Mouse (Mus musculus): ENCODE data around the gene Shc1. TPM values are rescaled to one million over a fixed set of nuclear protein-coding genes. Genes with fewer than 3 reads are reported as not detected.

Shc1 gene
- polyA plus RNA-seq, 1 experiment from 2014 or later, result 87.3 TPM

- no peak for ATAC-seq
- under 1% methylated on average over 55 of the region's 56 CpGs for WGBS
- H3K9ac ChIP-seq, result peak overlapping the region; percentile 69
Measured at GRCm38 (mm10) chr3:89391663-89392511, 26.4 kb upstream of the Shc1 start.

DNA sequence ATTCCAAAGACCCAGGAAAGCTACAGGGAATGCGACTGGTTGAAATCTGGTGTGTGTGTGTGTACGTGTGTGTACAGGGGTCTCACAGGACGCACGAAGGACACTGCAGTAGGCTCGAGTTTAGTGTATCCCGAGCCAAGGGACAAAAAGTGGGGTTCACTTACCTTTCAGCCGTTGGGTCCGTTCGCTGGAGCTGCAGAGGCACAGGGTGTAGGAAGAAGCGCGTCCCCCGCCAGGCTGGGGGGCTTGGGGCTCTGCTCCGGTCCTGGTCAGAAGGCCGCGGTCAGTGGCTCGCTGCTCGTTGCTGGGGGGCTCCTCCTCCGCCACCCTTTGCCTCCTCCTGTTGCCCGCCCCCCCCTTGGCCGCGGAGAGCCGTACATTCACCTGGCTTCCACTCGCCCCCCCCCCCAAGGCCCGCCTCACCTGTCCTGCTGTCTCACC, 25.4 kb upstream of the Shc1 start:
- WGBS, result 1% methylated on average over 20 of the region's 24 CpGs
- peaks cover 61% of the 10 kb centered on the region for H3K4me1 ChIP-seq (replicated peaks)

More at GRCm38 (mm10) chr3:89391663-89392511, 26.4 kb upstream of the Shc1 start:
- peak overlapping the region; percentile 92 for H3K4me2 ChIP-seq (replicated peaks)
- no peaks in the 10 kb centered on the region for H3K36me3 ChIP-seq
- H3K27ac ChIP-seq, result peak overlapping the region; percentile 92
- no peaks in the 10 kb centered on the region for H3K9me3 ChIP-seq
- H3K4me1 ChIP-seq (replicated peaks), result peaks cover 69% of the 10 kb centered on the region
- no peaks in the 10 kb centered on the region for H3K27me3 ChIP-seq (replicated peaks)
- H3K4me3 ChIP-seq (replicated peaks), result peak overlapping the region; percentile 61

GRCm38 (mm10) chr3:89393605-89394004, 24.6 kb upstream of the Shc1 start:
- WGBS, result under 1% methylated on average over 15 of the region's 15 CpGs
- Histone ChIP-seq H3K27me3 (replicated peaks) (no peaks in the 10 kb centered on the region), H3K4me3 (replicated peaks) (peak overlapping the region; percentile 61), H3K4me1 (replicated peaks) (peaks cover 55% of the 10 kb centered on the region), H3K9ac (peak overlapping the region; percentile 69), H3K9me3 (no peaks in the 10 kb centered on the region), H3K36me3 (no peaks in the 10 kb centered on the region), H3K4me2 (replicated peaks) (peak overlapping the region; percentile 92), H3K27ac (peak overlapping the region; percentile 93)
- ATAC-seq, result peak; percentile 88

More for the DNA sequence above, 25.4 kb upstream of the Shc1 start:
- ATAC-seq, result no peak
- peak overlapping the region; percentile 92 for H3K27ac ChIP-seq
- no peaks in the 10 kb centered on the region for H3K9me3 ChIP-seq
- no peaks in the 10 kb centered on the region for H3K36me3 ChIP-seq
- peak overlapping the region; percentile 69 for H3K9ac ChIP-seq
- H3K4me3 ChIP-seq (replicated peaks), result peak overlapping the region; percentile 61
- H3K4me2 ChIP-seq (replicated peaks), result peak overlapping the region; percentile 92
- H3K27me3 ChIP-seq (replicated peaks), result no peaks in the 10 kb centered on the region

DNA sequence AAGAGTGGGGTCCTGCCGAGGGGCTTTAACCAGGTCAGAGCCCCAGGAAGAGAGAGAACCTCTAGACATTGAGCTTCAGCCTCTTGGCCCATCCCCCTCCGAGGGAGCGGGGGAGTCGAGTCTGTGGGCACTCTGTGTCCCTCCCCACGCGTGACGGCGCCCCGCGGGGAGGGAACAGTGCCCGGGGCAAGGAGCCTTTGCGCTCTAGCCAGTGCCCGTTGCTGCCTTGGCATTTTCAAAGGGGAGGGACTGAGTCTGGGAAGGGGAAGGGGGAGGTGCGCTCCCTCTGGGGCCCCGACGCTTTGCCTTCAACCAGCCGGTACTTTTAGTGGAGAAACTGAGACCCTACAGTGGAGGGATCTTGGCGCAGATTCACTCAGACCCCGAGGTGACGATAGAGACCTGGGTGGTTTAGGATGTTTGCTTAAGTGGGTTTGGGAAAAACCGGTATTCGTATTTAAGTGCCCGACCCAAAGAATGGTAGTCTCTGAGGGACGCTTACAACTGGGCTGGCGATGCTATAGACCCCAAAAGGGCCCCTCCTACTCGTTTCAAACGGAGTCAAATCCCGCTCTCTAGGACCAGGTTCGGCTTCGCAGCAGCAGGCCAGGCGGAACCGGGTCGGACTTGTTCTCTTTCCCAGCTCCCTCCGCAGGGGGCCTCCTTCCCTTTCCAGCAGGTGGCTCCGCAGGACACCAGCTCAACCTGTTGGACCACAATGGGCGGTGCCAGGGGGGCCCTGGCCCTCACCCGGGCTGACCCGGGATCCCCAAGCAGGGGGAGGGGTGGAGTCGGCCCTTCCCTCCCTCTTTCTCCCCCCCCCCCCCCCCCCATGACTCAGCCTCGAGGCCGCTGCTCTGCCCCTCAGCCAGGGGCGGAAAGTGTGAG, 24.0 kb upstream of the Shc1 start, which contains the start of gene Zbtb7b:
TSS of gene Zbtb7b (minus strand) at position 771 of the 888 bp plus-strand sequence.
- Histone ChIP-seq H3K27me3 (replicated peaks) (no peaks in the 10 kb centered on the region), H3K36me3 (no peaks in the 10 kb centered on the region), H3K9ac (peak within 1 kb of the TSS; percentile 69), H3K9me3 (no peaks in the 10 kb centered on the region), H3K4me3 (replicated peaks) (peak within 1 kb of the TSS; percentile 61), H3K4me1 (replicated peaks) (peaks cover 54% of the 10 kb centered on the region), H3K4me2 (replicated peaks) (peak within 1 kb of the TSS; percentile 92), H3K27ac (peak within 1 kb of the TSS; percentile 93)
- WGBS, result under 1% methylated on average over 36 of the region's 42 CpGs
- ATAC-seq, result peak; percentile 68

DNA sequence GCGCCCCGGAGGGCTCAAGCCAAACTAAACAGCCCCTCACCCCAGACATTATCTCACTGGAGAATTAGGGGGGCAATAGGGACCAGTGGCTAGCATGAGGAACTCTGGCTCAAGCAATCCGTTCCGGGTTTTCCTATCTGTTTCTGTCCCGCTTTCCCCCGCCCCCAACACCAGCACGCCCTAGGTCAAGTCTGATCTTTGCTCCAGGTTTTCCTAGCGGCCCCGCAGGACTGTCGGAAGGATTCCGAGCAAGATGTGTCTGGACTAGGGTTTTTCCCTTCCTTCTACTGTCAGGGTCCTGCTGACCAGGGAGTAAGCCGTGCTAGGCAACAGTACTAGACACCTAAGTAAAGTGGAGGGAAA, 23.4 kb upstream of the Shc1 start:
- H3K4me3 ChIP-seq (replicated peaks), result peak overlapping the region; percentile 61
- H3K9me3 ChIP-seq, result no peaks in the 10 kb centered on the region
- peak overlapping the region; percentile 92 for H3K4me2 ChIP-seq (replicated peaks)
- peaks cover 48% of the 10 kb centered on the region for H3K4me1 ChIP-seq (replicated peaks)
- no peaks in the 10 kb centered on the region for H3K27me3 ChIP-seq (replicated peaks)
- ATAC-seq, result peak; percentile 48
- WGBS, result under 1% methylated on average over 12 of the region's 12 CpGs
- H3K27ac ChIP-seq, result peak overlapping the region; percentile 93
- peaks cover 1% of the 10 kb centered on the region; the same call in 1 of the 2 replicates for H3K36me3 ChIP-seq
- peak overlapping the region; percentile 37 for H3K9ac ChIP-seq

- Histone ChIP-seq H3K36me3 (peaks cover 3% of the 10 kb centered on the region; the same call in 1 of the 2 replicates), H3K9ac (peak overlapping the region; percentile 52), H3K4me2 (replicated peaks) (peak overlapping the region; percentile 92), H3K4me3 (replicated peaks) (peak overlapping the region; percentile 61), H3K9me3 (no peaks in the 10 kb centered on the region), H3K4me1 (replicated peaks) (peaks cover 43% of the 10 kb centered on the region), H3K27ac (peak overlapping the region; percentile 93), H3K27me3 (replicated peaks) (no peaks in the 10 kb centered on the region)
- no peak for ATAC-seq
- WGBS, result 3% methylated on average over 10 of the region's 10 CpGs
Measured at GRCm38 (mm10) chr3:89395419-89395805, 22.8 kb upstream of the Shc1 start.

DNA sequence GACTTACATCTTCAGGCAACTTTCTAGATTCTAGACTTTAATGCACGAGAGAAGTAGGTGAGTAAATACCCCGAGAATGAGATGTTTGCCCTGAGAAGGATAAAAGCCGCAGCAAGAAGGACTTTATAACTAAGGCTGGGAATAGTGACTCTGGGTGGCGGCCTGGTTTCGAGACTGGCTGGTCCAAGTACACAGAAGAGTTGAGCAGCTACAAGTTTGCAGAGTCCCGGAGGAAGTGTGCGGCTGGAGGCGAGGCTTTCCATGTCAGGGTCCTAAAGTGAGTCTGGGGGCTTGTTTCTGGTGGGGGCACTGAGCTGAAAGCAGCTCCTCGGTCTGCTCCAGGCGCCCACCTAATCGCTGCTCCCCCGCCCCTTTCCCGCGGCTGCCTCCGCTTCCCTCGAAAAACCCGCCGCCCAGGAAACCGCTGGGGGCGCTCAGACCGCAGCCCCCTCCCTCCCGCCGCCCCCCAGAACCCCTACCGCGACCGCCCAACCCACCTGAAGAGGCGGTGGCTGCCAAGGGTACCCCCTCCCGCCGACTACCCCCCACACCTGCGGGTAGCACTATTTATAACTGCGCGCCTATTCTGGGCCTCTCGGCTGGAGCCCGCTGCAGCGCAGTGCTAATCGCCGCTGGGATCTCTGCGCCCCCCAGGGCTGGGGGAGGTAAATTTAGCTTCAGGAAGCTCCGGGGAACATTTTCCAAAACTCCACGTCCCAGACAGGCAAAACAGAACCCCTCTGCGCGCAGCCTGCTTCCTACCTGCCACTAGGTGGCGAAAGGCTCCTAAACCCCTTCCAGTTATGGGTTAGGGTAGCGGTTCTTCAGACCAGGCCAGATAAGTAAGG, 22.2 kb upstream of the Shc1 start:
- peaks cover 3% of the 10 kb centered on the region; the same call in 1 of the 2 replicates for H3K36me3 ChIP-seq
- peak overlapping the region; percentile 52 for H3K9ac ChIP-seq
- peaks cover 38% of the 10 kb centered on the region for H3K4me1 ChIP-seq (replicated peaks)
- 0% methylated on average over 44 of the region's 44 CpGs for WGBS
- H3K27ac ChIP-seq, result peak overlapping the region; percentile 93
- H3K4me3 ChIP-seq (replicated peaks), result peak overlapping the region; percentile 61
- ATAC-seq, result no peak
- H3K27me3 ChIP-seq (replicated peaks), result no peaks in the 10 kb centered on the region
- peak overlapping the region; percentile 92 for H3K4me2 ChIP-seq (replicated peaks)
- H3K9me3 ChIP-seq, result no peaks in the 10 kb centered on the region

DNA sequence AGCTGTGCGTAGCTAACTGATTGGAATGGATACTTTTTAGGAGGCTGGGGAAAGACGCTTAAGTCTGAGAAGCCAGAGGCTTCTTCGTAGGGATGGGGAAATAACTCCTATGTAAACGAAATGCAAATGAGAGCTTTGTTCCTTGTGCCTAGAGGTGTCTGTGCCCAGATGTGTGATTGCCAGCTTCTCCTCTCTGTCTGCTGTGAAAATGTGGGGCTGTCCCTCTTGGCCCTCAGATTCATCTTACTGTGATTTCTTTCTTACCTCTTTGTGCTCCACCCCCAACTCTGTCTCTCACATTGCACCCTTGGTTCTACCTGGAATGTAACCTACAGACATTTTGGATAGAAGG, 21.6 kb upstream of the Shc1 start:
- Histone ChIP-seq H3K27ac (no peak overlapping the region), H3K4me3 (replicated peaks) (peak overlapping the region; percentile 61), H3K9me3 (no peaks in the 10 kb centered on the region), H3K9ac (peak overlapping the region; percentile 52), H3K27me3 (replicated peaks) (no peaks in the 10 kb centered on the region), H3K36me3 (peaks cover 3% of the 10 kb centered on the region; the same call in 1 of the 2 replicates), H3K4me2 (replicated peaks) (peak overlapping the region; percentile 92), H3K4me1 (replicated peaks) (peaks cover 32% of the 10 kb centered on the region)
- WGBS, result under 1% methylated on average over 4 of the region's 4 CpGs
- no peak for ATAC-seq

DNA sequence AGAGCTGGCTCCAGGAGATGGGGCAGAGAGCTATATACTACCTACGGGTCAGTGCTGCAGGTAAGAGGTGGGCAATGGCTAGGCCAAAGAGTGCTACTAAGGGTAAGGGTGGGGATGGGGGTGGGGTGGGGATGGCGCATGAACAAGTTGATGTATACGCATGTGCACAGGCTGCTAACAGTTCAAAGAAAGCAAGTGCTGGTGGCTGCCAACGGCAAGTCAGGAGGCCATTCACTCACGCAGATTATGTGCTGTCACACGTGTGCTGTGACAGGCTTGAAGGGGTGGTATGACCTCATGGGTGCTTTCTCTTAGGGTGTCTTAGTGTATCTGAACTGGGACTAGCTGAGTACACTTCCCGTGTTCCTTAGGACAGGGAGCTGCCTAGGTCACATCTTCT, 16.9 kb upstream of the Shc1 start:
- Histone ChIP-seq H3K27ac (no peak overlapping the region), H3K36me3 (peaks cover 19% of the 10 kb centered on the region), H3K4me1 (replicated peaks) (0 out of 2 replicates have a peak, but pooled peaks cover 5% of the 10 kb centered on the region), H3K9ac (no peak overlapping the region), H3K9me3 (no peaks in the 10 kb centered on the region), H3K4me3 (replicated peaks) (no peak overlapping the region), H3K27me3 (replicated peaks) (no peaks in the 10 kb centered on the region), H3K4me2 (replicated peaks) (no peak overlapping the region)
- 89% methylated on average over 7 of the region's 7 CpGs for WGBS
- no peak for ATAC-seq

GRCm38 (mm10) chr3:89402693-89403092, 15.6 kb upstream of the Shc1 start, which contains the start of gene Lenep:
Gene Lenep, minus strand, starts transcription at chr3:89402793.
- Histone ChIP-seq H3K4me2 (replicated peaks) (no peak within 1 kb of the TSS), H3K36me3 (peaks cover 19% of the 10 kb centered on the region), H3K27ac (no peak within 1 kb of the TSS), H3K27me3 (replicated peaks) (no peaks in the 10 kb centered on the region), H3K4me3 (replicated peaks) (no peak within 1 kb of the TSS), H3K4me1 (replicated peaks) (no peaks in the 10 kb centered on the region), H3K9me3 (no peaks in the 10 kb centered on the region), H3K9ac (no peak within 1 kb of the TSS)
- WGBS, result 82% methylated on average over 5 of the region's 5 CpGs
- no peak for ATAC-seq

GRCm38 (mm10) chr3:89406887-89407286, 11.4 kb upstream of the Shc1 start:
- no peak overlapping the region for H3K9ac ChIP-seq
- H3K4me1 ChIP-seq (replicated peaks), result 0 out of 2 replicates have a peak, but pooled peaks cover 6% of the 10 kb centered on the region
- 85% methylated on average over 6 of the region's 6 CpGs for WGBS
- H3K27me3 ChIP-seq (replicated peaks), result no peaks in the 10 kb centered on the region
- peaks cover 23% of the 10 kb centered on the region for H3K36me3 ChIP-seq
- no peak overlapping the region for H3K27ac ChIP-seq
- H3K4me2 ChIP-seq (replicated peaks), result no peak overlapping the region
- no peak for ATAC-seq
- no peak overlapping the region for H3K4me3 ChIP-seq (replicated peaks)
- H3K9me3 ChIP-seq, result no peaks in the 10 kb centered on the region

Measured in intestine, embryonic 15.5 days (tissue).